In the genomic region with DNA sequence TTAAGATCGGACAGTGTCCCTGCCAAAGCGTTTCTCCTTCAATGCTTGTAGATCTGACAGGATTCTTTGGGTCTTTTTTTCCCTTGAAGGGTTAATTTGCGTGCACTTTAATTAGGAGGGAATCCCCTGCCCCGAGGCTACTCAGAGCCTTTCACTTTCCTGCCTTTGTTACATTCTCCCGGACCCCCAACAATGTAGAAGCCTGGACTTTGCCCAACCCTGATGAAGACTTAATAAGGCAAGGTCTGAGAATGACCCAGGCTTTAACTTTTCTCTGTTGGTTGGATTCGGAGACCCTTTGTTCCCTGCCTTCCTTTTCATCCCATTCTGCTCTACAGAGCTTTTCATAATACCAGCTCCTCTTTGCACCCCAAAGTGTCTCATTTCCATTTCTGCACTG, we compare ENCODE assay signal across 9 mouse cellular contexts. TPM values are rescaled to one million over a fixed set of nuclear protein-coding genes. Genes with fewer than 3 reads are reported as not detected.
A peak's percentile ranks its signal among the peaks of the same experiment; 100 is the strongest.
DNase-seq lines count a peak whose midpoint lies in the region; ATAC-seq and TF ChIP-seq lines count a peak whose summit lies in the region.
"Had no signal": no experiment of that assay in that cellular context is flagged by ENCODE, and none has a peak within 500 bp of the region (broad histone marks: within the 10 kb centered on the region; RNA-seq: fewer than 3 reads in every experiment).

No protein-coding gene starts in this region.

- no peak overlapping the region for H3K27ac ChIP-seq in heart, embryonic 10.5 days
- H3K27ac ChIP-seq in hindbrain, embryonic 13.5 days, result peak overlapping the region; percentile 93

- 72% methylated on average over 6 of the region's 6 CpGs for WGBS in heart, embryonic 10.5 days
- WGBS in hindbrain, embryonic 13.5 days, result 46% methylated on average over 6 of the region's 6 CpGs

- peak overlapping the region; percentile 49 for H3K4me2 ChIP-seq in hindbrain, embryonic 13.5 days
- H3K4me2 ChIP-seq in myocyte (ENCODE audit: low read depth), result peak overlapping the region; percentile 71

- H3K4me1 ChIP-seq in heart, embryonic 10.5 days, result peaks cover 7% of the 10 kb centered on the region
- peaks cover 4% of the 10 kb centered on the region; the same call in 1 of the 2 replicates for H3K4me1 ChIP-seq in hindbrain, embryonic 13.5 days (replicated peaks)

- ATAC-seq in hindbrain, embryonic 13.5 days (ENCODE audit: low FRiP score), result peak; percentile 41

- peaks cover 27% of the 10 kb centered on the region for H3K9me3 ChIP-seq in heart, embryonic 10.5 days
- H3K9me3 ChIP-seq in hindbrain, embryonic 13.5 days, result peaks cover 11% of the 10 kb centered on the region; the same call in 1 of the 2 replicates

- 0 out of 2 replicates have a peak, but pooled peaks cover 4% of the 10 kb centered on the region for H3K27me3 ChIP-seq in heart, embryonic 10.5 days (ENCODE audit: insufficient read depth, poor library complexity, severe bottlenecking)
- no peaks in the 10 kb centered on the region for H3K27me3 ChIP-seq in hindbrain, embryonic 13.5 days
- H3K27me3 ChIP-seq in myocyte (ENCODE audit: control insufficient read depth, insufficient read depth, insufficient read length), result no peaks in the 10 kb centered on the region

- TF ChIP-seq POLR2A in myocyte (IDR thresholded peaks at IDR 0.05; ENCODE audit: insufficient read length, low read depth), result no peak

- DNase-seq in heart, embryonic 10.5 days (ENCODE audit: low spot score), result no peak
- DNase-seq in heart, adult 18-20 months, result no peak
- DNase-seq in embryo, embryonic 10 days (ENCODE audit: low spot score), result peak; percentile 50
- no peak for DNase-seq in right cerebral cortex, postnatal 25 days
- DNase-seq in lung, postnatal 4 days, result no peak
- DNase-seq in right cerebral cortex, postnatal 14 days, result no peak

- H3K79me2 ChIP-seq in myocyte (ENCODE audit: control insufficient read depth, insufficient read depth), result no peaks in the 10 kb centered on the region

- H3K9ac ChIP-seq in hindbrain, embryonic 13.5 days, result peak overlapping the region; percentile 70

- H3K36me3 ChIP-seq in heart, embryonic 10.5 days, result no peaks in the 10 kb centered on the region
- no peaks in the 10 kb centered on the region for H3K36me3 ChIP-seq in hindbrain, embryonic 13.5 days
- no peaks in the 10 kb centered on the region for H3K36me3 ChIP-seq in myocyte (ENCODE audit: control insufficient read depth, insufficient read depth)

- H3ac ChIP-seq in myocyte (ENCODE audit: control insufficient read depth, insufficient read length), result no peak overlapping the region

- H3K4me3 ChIP-seq in heart, embryonic 10.5 days, result peak overlapping the region; percentile 76
- H3K4me3 ChIP-seq in hindbrain, embryonic 13.5 days, result peak overlapping the region; percentile 68
- peak overlapping the region; percentile 57 for H3K4me3 ChIP-seq in myocyte

TF ChIP-seq in myocyte, 11 proteins besides CTCF, POLR2A, EP300 and RAD21:
- no peak for TF ChIP-seq TCF3 (IDR thresholded peaks at IDR 0.05; ENCODE audit: insufficient read length, low read depth)
- no peak for TF ChIP-seq REST (IDR thresholded peaks at IDR 0.05; ENCODE audit: insufficient read depth, insufficient read length)
- no peak for TF ChIP-seq TCF12 (IDR thresholded peaks at IDR 0.05; ENCODE audit: insufficient read depth, poor library complexity, severe bottlenecking)
- TF ChIP-seq E2F4 (IDR thresholded peaks at IDR 0.05; ENCODE audit: insufficient read depth), result no peak
- no peak for TF ChIP-seq MYOD1 (IDR thresholded peaks at IDR 0.05; ENCODE audit: control insufficient read depth in 1 of 3, insufficient read length in 2 of 3, low read depth in 2 of 3)
- TF ChIP-seq MAX (IDR thresholded peaks at IDR 0.05; ENCODE audit: low read depth), result no peak
- TF ChIP-seq CEBPB (IDR thresholded peaks at IDR 0.05; ENCODE audit: insufficient read depth, poor library complexity, severe bottlenecking), result no peak
- no peak for TF ChIP-seq MYOG (IDR thresholded peaks at IDR 0.05; ENCODE audit: control insufficient read depth in 1 of 3, insufficient read depth in 1 of 3, insufficient read length in 2 of 3, low read depth in 2 of 3)
- no peak for TF ChIP-seq USF1 (IDR thresholded peaks at IDR 0.05; ENCODE audit: low read depth)
- TF ChIP-seq POLR2AphosphoS2 (IDR thresholded peaks at IDR 0.05; ENCODE audit: insufficient read length, low read depth), result no peak
- no peak for TF ChIP-seq SRF (IDR thresholded peaks at IDR 0.05; ENCODE audit: control insufficient read depth, insufficient read length, low read depth)

RNA-seq across cellular contexts. Expression of a gene that starts 0.6 kb away (rescaled TPM):
- 3.3 and 5.5 TPM in 2 replicates for polyA plus RNA-seq in heart, embryonic 10.5 days (2016; fragmentation: Nextera tagmentation; extraction: Ambion mirVana)
- total RNA-seq in heart, adult 18-20 months (2021), result under 1 TPM; 0.20 to 0.21 TPM
- polyA plus RNA-seq in hindbrain, embryonic 13.5 days (2015; fragmentation: Nextera tagmentation; extraction: Ambion mirVana), result 19.4 and 21.1 TPM in 2 replicates
- 1.3 TPM for polyA plus RNA-seq in myocyte (2012; fragmentation: generic; extraction: Trizol)

RNA-seq across cellular contexts. Expression of a gene that starts 43.7 kb away (rescaled TPM):
- 18.6 and 24.3 TPM in 2 replicates for polyA plus RNA-seq in heart, embryonic 10.5 days (2016; fragmentation: Nextera tagmentation; extraction: Ambion mirVana)
- total RNA-seq in heart, adult 18-20 months (2021), result 1 to 10 TPM in 1 of 2 experiments, under 1 TPM in 1; 0.72 to 1.1 TPM
- polyA plus RNA-seq in hindbrain, embryonic 13.5 days (2015; fragmentation: Nextera tagmentation; extraction: Ambion mirVana), result 19.5 and 21.6 TPM in 2 replicates
- polyA plus RNA-seq in myocyte (2012; fragmentation: generic; extraction: Trizol), result 1.5 TPM

RNA-seq across cellular contexts. Expression of a gene that starts 43.8 kb away (rescaled TPM):
- 1.5 and 4.2 TPM in 2 replicates for polyA plus RNA-seq in heart, embryonic 10.5 days (2016; fragmentation: Nextera tagmentation; extraction: Ambion mirVana)
- not detected for total RNA-seq in heart, adult 18-20 months (2021)
- 16.3 and 19.7 TPM in 2 replicates for polyA plus RNA-seq in hindbrain, embryonic 13.5 days (2015; fragmentation: Nextera tagmentation; extraction: Ambion mirVana)
- polyA plus RNA-seq in myocyte (2012; fragmentation: generic; extraction: Trizol), result not detected
- polyA plus RNA-seq: spleen, adult 2 months had no signal
